Mouse (Mus musculus) liver, adult 10 weeks (tissue): ENCODE data around the gene Vmn2r45. TPM values are rescaled to one million over a fixed set of nuclear protein-coding genes. Genes with fewer than 3 reads are reported as not detected.

Experiments
- polyA plus RNA-seq: library from polyadenylated mRNA; stranded (reverse); fragments of 350-450 nt; fragmentation: Illumina TruSeq; extraction: RNeasy Lipid Tissue Mini Kit (QIAGEN cat#74804); gene quantifications from one replicate; pipeline ENCODE4 v1.2.3, GENCODE M21; 2014; ENCODE audit warnings: low read depth, low replicate concordance

Vmn2r45 gene
- not detected for polyA plus RNA-seq

DNA sequence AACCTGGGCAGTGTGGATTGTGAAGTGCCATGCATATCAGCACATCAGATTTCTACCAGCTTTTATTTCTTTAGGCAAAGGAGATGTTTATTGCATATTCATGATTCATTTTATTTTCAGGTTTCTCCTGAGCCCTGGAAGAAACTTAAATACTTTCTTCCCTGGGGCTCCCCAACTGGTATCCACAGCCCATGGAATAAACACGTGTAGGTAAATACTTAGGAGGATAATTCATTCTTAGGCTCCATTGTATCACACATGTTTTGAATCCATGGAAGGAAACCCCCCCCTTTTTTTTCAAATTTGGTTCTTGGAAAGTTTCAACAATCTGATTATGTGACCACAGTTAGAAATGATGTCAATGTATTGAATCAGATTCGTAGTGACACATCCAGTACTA, at the start of gene Vmn2r45:
Vmn2r45 (minus strand) TSS at position 101 of the 400 bp plus-strand sequence.

Other genes with a start within 250 kb of the Vmn2r45 start
- not detected for gene Vmn2r43, start 228.5 kb downstream of the Vmn2r45 start, polyA plus RNA-seq
- not detected for gene Vmn2r44, start 105.7 kb downstream of the Vmn2r45 start, polyA plus RNA-seq